Mouse (Mus musculus): ENCODE results near the gene Ssbp3. TPM values are rescaled to one million over a fixed set of nuclear protein-coding genes. Genes with fewer than 3 reads are reported as not detected.

The Ssbp3 gene
- polyA plus RNA-seq, 1 experiment from 2014 or later = 108 TPM

GRCm38 (mm10) chr4:107009548-107009947 is 99.0 kb downstream of the Ssbp3 start:
- 96% methylated on average over 7 of the region's 7 CpGs for WGBS
- H3K27me3 ChIP-seq = no peaks in the 10 kb centered on the region
- H3K36me3 ChIP-seq = peaks cover 23% of the 10 kb centered on the region
- peaks cover 22% of the 10 kb centered on the region for H3K4me1 ChIP-seq
- H3K9me3 ChIP-seq (replicated peaks) = no peaks in the 10 kb centered on the region
- H3K4me2 ChIP-seq = no peak overlapping the region
- ATAC-seq (replicated peaks; ENCODE audit: low FRiP score) = no peak
- H3K27ac ChIP-seq = no peak overlapping the region
- H3K9ac ChIP-seq = no peak overlapping the region
- H3K4me3 ChIP-seq (replicated peaks) = no peak overlapping the region

GRCm38 (mm10) chr4:107011325-107012004 is 101.0 kb downstream of the Ssbp3 start:
- no peak overlapping the region for H3K9ac ChIP-seq
- peaks cover 32% of the 10 kb centered on the region for H3K4me1 ChIP-seq
- peaks cover 21% of the 10 kb centered on the region for H3K36me3 ChIP-seq
- H3K4me2 ChIP-seq = no peak overlapping the region
- no peaks in the 10 kb centered on the region for H3K9me3 ChIP-seq (replicated peaks)
- no peak overlapping the region for H3K27ac ChIP-seq
- no peak overlapping the region for H3K4me3 ChIP-seq (replicated peaks)
- no peaks in the 10 kb centered on the region for H3K27me3 ChIP-seq
- ATAC-seq (replicated peaks; ENCODE audit: low FRiP score) = no peak
- WGBS = 87% methylated on average over 8 of the region's 8 CpGs

- H3K4me3 ChIP-seq (replicated peaks) = no peak overlapping the region
- H3K4me2 ChIP-seq = no peak overlapping the region
- peaks cover 38% of the 10 kb centered on the region for H3K4me1 ChIP-seq
- no peak for ATAC-seq (replicated peaks; ENCODE audit: low FRiP score)
- peaks cover 16% of the 10 kb centered on the region for H3K36me3 ChIP-seq
- no peaks in the 10 kb centered on the region for H3K9me3 ChIP-seq (replicated peaks)
- no peak overlapping the region for H3K9ac ChIP-seq
- 70% methylated on average over 13 of the region's 13 CpGs for WGBS
- H3K27ac ChIP-seq = no peak overlapping the region
- no peaks in the 10 kb centered on the region for H3K27me3 ChIP-seq
Measured at GRCm38 (mm10) chr4:107012005-107012478, 101.5 kb downstream of the Ssbp3 start.

- Histone ChIP-seq H3K9me3 (replicated peaks) (no peaks in the 10 kb centered on the region), H3K9ac (no peak overlapping the region), H3K4me2 (no peak overlapping the region), H3K36me3 (peaks cover 15% of the 10 kb centered on the region), H3K4me3 (replicated peaks) (no peak overlapping the region), H3K4me1 (peaks cover 43% of the 10 kb centered on the region), H3K27ac (no peak overlapping the region), H3K27me3 (no peaks in the 10 kb centered on the region)
- WGBS = 88% methylated on average over 3 of the region's 3 CpGs
- ATAC-seq (replicated peaks; ENCODE audit: low FRiP score) = no peak
Measured at GRCm38 (mm10) chr4:107012574-107012973, 102.1 kb downstream of the Ssbp3 start.

DNA sequence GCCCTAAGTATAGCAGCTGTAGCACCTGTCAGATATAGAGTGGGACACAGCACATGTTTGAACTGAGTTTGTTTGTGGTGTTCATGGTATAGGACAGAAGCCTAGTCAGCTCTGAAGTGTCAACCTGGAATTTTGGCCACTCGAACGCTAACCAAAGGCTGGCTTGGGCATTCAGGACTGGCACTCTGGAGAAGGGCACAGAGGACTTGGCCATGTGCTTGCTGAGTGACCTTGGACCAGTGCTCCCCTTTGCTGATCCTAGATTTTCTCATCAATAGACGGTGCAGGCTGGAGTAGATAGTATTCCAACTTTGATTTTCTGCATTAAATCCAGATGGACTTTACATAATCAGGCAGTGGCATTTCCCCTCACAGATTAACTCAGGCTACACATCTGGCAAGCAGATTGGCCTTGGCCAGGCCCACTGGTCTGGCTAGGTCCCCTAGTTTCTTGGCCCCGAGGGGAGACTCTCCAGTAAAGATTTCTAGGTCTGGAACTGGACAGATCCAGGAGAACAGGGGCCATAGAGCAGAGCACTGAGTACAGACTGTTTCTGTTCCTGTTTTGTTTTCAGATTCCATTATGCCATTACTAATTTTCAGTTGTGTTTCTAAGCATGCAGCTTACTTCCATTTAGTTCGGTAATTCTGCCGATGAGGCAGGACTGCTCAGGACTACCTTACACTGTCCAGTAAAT is 102.8 kb downstream of the Ssbp3 start:
- peaks cover 15% of the 10 kb centered on the region for H3K36me3 ChIP-seq
- WGBS = 85% methylated on average over 6 of the region's 6 CpGs
- no peak overlapping the region for H3K4me2 ChIP-seq

GRCm38 (mm10) chr4:107013817-107014260 is 103.3 kb downstream of the Ssbp3 start:
- no peak for ATAC-seq (replicated peaks; ENCODE audit: low FRiP score)
- Histone ChIP-seq H3K27me3 (no peaks in the 10 kb centered on the region), H3K4me3 (replicated peaks) (no peak overlapping the region), H3K36me3 (peaks cover 15% of the 10 kb centered on the region), H3K9me3 (replicated peaks) (no peaks in the 10 kb centered on the region), H3K27ac (no peak overlapping the region), H3K4me2 (no peak overlapping the region), H3K9ac (no peak overlapping the region), H3K4me1 (peaks cover 54% of the 10 kb centered on the region)
- 84% methylated on average over 9 of the region's 9 CpGs for WGBS

More for the DNA sequence above, 102.8 kb downstream of the Ssbp3 start:
- Histone ChIP-seq H3K27ac (no peak overlapping the region), H3K4me1 (peaks cover 49% of the 10 kb centered on the region), H3K9me3 (replicated peaks) (no peaks in the 10 kb centered on the region), H3K27me3 (no peaks in the 10 kb centered on the region), H3K4me3 (replicated peaks) (no peak overlapping the region), H3K9ac (no peak overlapping the region)
- ATAC-seq (replicated peaks; ENCODE audit: low FRiP score) = no peak

GRCm38 (mm10) chr4:107015971-107016511 is 105.5 kb downstream of the Ssbp3 start:
- ATAC-seq (replicated peaks; ENCODE audit: low FRiP score) = peak; percentile 94
- Histone ChIP-seq H3K9me3 (replicated peaks) (no peaks in the 10 kb centered on the region), H3K27ac (peak overlapping the region; percentile 87), H3K36me3 (peaks cover 4% of the 10 kb centered on the region; the same call in 1 of the 2 replicates), H3K4me1 (peaks cover 61% of the 10 kb centered on the region), H3K4me2 (peak overlapping the region; percentile 14; the same call in 1 of the 2 replicates), H3K9ac (no peak overlapping the region), H3K27me3 (no peaks in the 10 kb centered on the region), H3K4me3 (replicated peaks) (no peak overlapping the region)
- WGBS = 18% methylated on average over 13 of the region's 13 CpGs

DNA sequence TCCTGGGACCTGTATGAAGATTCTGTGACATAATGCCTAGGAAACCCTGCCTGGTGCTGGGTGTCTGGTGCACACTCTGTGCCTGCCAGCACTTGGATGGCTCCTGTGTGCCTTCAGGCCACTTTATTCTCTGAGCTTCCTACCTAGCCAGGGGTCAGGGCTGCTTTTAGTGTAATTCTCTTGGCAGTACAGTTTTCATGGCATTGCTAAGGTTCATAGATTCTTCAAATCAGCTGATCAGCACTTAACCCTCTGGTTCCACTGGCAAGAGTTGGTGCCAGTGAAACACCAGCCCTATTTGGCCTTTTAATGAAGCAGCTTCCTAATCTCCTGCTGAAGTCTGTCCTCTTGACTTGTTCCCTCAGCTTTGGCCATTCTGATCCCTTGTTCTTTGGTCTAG is 106.8 kb downstream of the Ssbp3 start:
- Histone ChIP-seq H3K9ac (no peak overlapping the region), H3K4me2 (no peak overlapping the region), H3K4me1 (peaks cover 58% of the 10 kb centered on the region), H3K36me3 (peaks cover 4% of the 10 kb centered on the region; the same call in 1 of the 2 replicates), H3K4me3 (replicated peaks) (no peak overlapping the region), H3K9me3 (replicated peaks) (no peaks in the 10 kb centered on the region), H3K27me3 (no peaks in the 10 kb centered on the region), H3K27ac (0 out of 2 replicates have a peak overlapping the region, but pooled peaks have one; percentile 14)
- ATAC-seq (replicated peaks; ENCODE audit: low FRiP score) = no peak

DNA sequence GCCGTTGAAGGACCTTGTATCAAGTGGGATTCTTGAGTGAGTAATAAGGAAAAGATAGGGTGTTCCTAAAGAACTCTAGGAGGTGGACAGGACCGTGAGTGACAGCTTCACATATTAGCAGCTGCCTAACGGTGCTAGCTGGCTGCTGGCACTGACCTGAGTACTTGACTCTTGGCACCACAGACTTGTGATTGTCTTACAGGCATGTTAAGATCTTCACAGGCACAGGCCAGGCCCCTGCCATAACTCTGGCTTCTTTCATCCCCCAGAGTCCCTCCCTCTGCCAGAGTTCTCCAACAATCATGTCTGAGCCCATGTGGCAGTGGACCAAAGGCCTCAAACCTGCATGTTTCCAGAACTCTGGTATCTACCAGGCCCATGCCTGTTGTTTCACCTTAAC is 108.0 kb downstream of the Ssbp3 start:
- H3K9ac ChIP-seq = no peak overlapping the region
- no peaks in the 10 kb centered on the region for H3K27me3 ChIP-seq
- H3K4me3 ChIP-seq (replicated peaks) = no peak overlapping the region
- H3K4me1 ChIP-seq = peaks cover 60% of the 10 kb centered on the region
- WGBS = 62% methylated on average over 3 of the region's 3 CpGs
- no peaks in the 10 kb centered on the region for H3K36me3 ChIP-seq
- H3K4me2 ChIP-seq = no peak overlapping the region
- no peak overlapping the region for H3K27ac ChIP-seq
- ATAC-seq (replicated peaks; ENCODE audit: low FRiP score) = no peak
- H3K9me3 ChIP-seq (replicated peaks) = no peaks in the 10 kb centered on the region

GRCm38 (mm10) chr4:107019027-107019426 is 108.5 kb downstream of the Ssbp3 start:
- Histone ChIP-seq H3K4me2 (no peak overlapping the region), H3K27ac (no peak overlapping the region), H3K9ac (no peak overlapping the region), H3K27me3 (no peaks in the 10 kb centered on the region), H3K9me3 (replicated peaks) (no peaks in the 10 kb centered on the region), H3K4me3 (replicated peaks) (no peak overlapping the region), H3K36me3 (no peaks in the 10 kb centered on the region), H3K4me1 (peaks cover 59% of the 10 kb centered on the region)
- ATAC-seq (replicated peaks; ENCODE audit: low FRiP score) = no peak
- 45% methylated on average over 7 of the region's 7 CpGs for WGBS

DNA sequence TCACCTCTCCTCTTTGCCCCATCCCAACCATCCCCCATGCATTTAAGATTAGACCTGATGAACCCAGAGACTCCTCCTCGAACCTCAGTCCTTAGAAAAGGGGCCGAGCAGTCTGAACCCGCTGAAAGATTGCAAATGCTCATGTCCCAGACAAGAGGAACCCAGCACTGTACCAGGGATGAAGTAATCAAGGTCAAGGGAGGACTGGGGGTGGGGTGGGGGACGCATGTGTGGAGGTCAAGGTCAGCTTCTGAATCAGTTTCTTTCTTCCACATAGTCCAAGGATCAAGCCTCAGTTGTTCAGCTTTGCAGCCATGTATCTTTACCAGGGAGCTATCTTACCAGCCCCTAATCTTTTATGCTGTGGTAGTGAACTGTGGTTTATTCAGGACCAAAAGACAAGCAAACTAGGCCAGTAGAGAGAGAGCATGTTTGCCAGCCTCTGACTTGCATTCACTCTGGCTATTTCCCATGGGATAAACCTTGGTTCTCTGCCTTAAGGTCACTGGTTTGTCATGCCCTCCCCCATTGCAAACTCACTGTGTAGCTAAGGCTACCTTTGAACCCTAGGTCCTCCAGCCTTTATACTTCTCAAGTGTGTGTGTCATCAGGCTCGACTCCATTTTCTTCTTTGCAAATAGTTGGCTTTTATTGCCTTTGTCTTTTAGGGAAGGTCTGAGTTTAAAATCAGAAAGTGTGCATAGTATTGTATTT is 109.9 kb downstream of the Ssbp3 start:
- H3K9me3 ChIP-seq (replicated peaks) = no peaks in the 10 kb centered on the region
- no peak for ATAC-seq (replicated peaks; ENCODE audit: low FRiP score)
- no peak overlapping the region for H3K4me2 ChIP-seq
- no peaks in the 10 kb centered on the region for H3K27me3 ChIP-seq
- H3K27ac ChIP-seq = no peak overlapping the region
- H3K4me3 ChIP-seq (replicated peaks) = no peak overlapping the region
- H3K4me1 ChIP-seq = peaks cover 45% of the 10 kb centered on the region
- WGBS = 62% methylated on average over 5 of the region's 5 CpGs
- no peaks in the 10 kb centered on the region for H3K36me3 ChIP-seq
- no peak overlapping the region for H3K9ac ChIP-seq

- Histone ChIP-seq H3K27me3 (no peaks in the 10 kb centered on the region), H3K36me3 (no peaks in the 10 kb centered on the region), H3K27ac (no peak overlapping the region), H3K4me2 (no peak overlapping the region), H3K9me3 (replicated peaks) (no peaks in the 10 kb centered on the region), H3K4me1 (peaks cover 35% of the 10 kb centered on the region), H3K4me3 (replicated peaks) (no peak overlapping the region), H3K9ac (no peak overlapping the region)
- WGBS = 66% methylated on average over 3 of the region's 3 CpGs
- no peak for ATAC-seq (replicated peaks; ENCODE audit: low FRiP score)
Measured at GRCm38 (mm10) chr4:107021464-107021863, 111.0 kb downstream of the Ssbp3 start.
